Mouse (Mus musculus) liver, embryonic 14.5 days (tissue): ENCODE results near the gene Ptgfrn.

Experiments used
- CTCF ChIP-seq: IDR thresholded peaks from 2 replicates; pipeline ENCODE4 v1.5.1; 2016; ENCODE audit warnings: antibody characterized with exemption, low read depth, control low read depth
- EP300 ChIP-seq: IDR thresholded peaks from 2 replicates; pipeline ENCODE4 v1.6.1; 2016; ENCODE audit warnings: antibody characterized with exemption, low read depth

DNA sequence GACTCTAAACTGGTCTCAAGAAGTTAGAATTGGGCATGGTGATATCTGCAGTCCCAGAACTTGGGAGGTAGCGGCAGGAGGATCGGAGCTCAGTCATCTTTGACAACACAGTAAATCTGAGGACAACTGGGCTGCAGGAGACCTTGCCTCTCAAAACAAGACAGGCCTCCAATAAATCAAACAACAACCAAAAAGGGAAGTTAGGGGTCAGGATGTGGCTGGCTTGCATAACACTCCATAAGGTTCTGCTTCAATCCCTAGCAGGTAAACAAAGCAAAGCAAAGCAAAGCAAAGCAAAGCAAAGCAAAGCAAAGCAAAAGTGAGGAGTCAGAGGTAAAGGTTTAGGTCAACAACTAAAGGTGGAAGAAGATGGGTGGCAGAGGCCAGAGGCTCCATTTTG, 51.9 kb downstream of the Ptgfrn start:
- TF ChIP-seq CTCF = no peak
- no peak for TF ChIP-seq EP300
